Mouse (Mus musculus): ENCODE measurements around the gene Nudt3. TPM values are rescaled to one million over a fixed set of nuclear protein-coding genes. Genes with fewer than 3 reads are reported as not detected.

Nudt3 gene
- total RNA-seq, 2 experiments from 2014 or later = 550 to 603 TPM

DNA sequence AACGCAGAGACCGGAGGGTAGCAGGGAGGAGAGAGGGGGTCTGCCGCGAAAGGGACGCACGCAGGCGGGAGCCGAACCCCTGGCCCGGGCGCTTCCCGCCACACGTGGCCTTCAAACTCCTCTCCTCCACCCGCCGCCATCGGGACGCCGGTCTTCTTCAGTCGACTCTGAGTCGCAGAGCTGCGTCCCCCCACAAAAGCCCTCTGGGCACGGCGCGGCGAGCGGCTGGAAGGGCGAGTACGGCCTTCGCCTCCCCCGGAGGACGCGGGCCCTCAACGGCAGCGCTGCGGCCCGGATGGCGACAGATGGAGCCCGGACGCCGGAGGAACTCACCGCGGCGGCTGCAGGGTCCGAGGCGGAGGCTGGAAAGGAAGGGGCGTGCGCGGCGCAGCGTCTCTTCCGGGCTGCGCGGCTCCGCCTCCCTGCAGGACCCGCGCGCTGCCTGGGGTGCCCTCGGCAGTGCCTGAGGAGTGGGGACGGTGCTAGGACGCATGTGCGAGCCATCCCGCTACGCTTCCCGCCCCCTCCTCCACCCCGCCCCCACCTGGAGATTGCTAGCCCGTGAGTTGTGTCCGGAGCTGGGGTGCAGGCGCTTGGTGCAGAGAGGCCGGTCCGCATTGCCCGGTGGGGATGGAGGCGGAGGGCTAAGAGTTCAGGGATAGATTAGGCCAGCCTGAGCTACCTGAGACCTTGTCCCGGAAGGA lies 11.7 kb upstream of the Nudt3 start, which contains the start of gene RPS10-NUDT3:
Gene RPS10-NUDT3, minus strand, starts transcription at position 352 of the 704 bp plus-strand sequence.
- intact Hi-C loops (cut with DNase I) = loop anchor here (5.0 kb wide), 2 partner anchors 52 to 127 kb away; no protein-coding TSS in a partner anchor
- Histone ChIP-seq H3K27ac (peak within 1 kb of the TSS; percentile 84), H3K4me3 (peak within 1 kb of the TSS; percentile 92)
- peak; percentile 90 to 91 for DNase-seq (ENCODE audit: extremely low spot score in 1 of 2, low spot score in 2 of 2)
- no peak; the same call in 1 of the 2 replicates for TF ChIP-seq CTCF (IDR thresholded peaks at IDR 0.05)

DNA sequence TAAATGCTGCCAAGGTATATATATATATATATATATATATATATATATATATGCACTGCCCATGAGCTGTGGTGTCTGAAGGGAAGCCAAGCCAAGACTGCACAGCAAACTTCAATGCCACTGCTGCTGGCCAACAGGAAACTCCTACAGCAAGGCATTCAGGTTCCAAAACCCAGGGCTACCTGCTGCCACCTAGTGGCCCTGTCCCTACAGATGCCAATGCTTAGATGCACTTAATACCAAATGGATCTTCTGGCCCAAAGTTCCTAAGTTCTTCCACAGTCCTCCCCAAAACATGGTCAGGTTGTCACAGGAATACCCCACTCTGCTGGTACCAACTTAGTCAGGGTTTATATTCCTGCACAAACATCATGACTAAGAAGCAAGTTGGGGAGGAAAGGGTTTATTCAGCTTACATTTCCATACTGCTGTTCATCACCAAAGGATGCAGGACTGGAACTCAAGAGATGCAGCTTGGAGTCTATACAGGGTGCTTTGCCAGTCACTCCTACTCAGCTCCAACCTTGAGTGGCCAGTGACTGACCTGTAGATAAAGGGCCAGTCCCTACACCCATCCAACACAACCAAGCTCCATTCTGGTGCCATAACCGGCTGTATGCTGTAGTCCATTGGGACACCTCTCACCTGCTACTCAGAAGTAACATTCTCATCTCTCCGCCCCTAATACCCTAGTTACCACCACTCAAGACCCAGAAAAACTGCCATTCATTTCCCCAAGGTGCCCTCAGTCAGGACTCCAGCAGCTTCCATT lies 6.1 kb upstream of the Nudt3 start:
- intact Hi-C loops (cut with DNase I) = loop anchor here (1.0 kb wide), 1 partner anchor 64 kb away; the partner anchor contains the start of gene AI413582
- Histone ChIP-seq H3K4me3 (no peak overlapping the region), H3K27ac (no peak overlapping the region)
- DNase-seq (ENCODE audit: extremely low spot score in 1 of 2, low spot score in 2 of 2) = peak; percentile 79 to 82
- peak; percentile 71 for TF ChIP-seq CTCF (IDR thresholded peaks at IDR 0.05)

DNA sequence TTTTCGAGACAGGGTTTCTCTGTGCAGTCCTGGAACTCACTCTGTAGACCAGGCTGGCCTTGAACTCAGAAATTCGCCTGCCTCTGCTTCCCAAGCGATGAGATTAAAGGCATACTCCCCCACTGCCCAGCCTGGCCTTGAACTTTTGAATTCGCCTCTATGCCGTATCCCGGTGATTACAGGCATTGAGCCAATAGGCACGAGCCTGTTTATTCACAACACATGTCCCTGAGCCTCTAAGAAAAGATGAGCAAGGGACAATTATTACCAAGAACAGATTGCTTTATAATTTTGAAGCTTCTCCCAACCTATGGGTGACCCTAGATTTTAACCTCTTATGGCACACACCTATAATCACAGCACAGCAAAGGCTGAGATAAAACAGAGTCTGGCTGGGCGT lies 5.1 kb upstream of the Nudt3 start:
- Histone ChIP-seq H3K27ac (no peak overlapping the region), H3K4me3 (no peak overlapping the region)
- DNase-seq (ENCODE audit: extremely low spot score in 1 of 2, low spot score in 2 of 2) = no peak
- no peak for TF ChIP-seq CTCF (IDR thresholded peaks at IDR 0.05)
- intact Hi-C loops (cut with DNase I) = no loop called here

DNA sequence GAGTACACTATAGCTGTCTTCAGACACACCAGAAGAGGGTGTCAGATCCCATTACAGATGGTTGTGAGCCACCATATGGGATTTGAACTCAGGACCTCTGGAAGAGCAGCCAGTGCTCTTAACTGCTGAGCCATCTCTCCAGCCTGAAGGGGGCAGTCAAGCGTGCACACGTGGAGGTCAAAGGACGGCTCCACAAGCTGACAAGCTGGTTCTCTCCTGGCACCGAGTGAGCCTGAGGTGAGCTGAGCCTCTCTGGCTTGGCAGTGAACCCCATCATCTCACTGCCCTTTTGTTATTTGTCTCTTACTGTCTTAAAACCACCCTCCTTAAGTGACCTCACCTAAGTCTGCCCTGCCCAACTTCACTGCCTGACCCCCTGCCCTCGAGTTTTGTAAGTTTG lies 4.2 kb upstream of the Nudt3 start:
- intact Hi-C loops (cut with DNase I) = no loop called here
- no peak; the same call in 1 of the 2 replicates for TF ChIP-seq CTCF (IDR thresholded peaks at IDR 0.05)
- H3K27ac ChIP-seq = no peak overlapping the region

DNA sequence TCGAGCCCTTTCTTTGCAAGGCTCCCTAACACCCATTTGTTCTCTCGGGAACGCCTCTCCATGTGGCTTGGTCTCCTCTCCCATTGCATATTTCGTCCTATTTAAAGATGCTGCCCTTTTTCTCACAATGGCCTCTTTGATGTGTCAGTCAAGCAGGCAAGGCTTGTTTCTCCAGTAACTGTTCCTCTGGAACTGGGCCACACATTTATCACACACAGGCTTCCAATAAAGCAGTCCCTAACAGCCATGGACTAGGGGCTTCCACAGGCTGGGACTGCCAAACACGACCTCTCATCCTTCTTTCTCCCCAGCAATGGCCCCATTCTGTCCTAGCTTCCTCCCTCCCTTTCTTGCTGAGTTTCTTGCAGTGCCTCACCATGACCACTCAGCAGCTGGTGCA lies 3.4 kb upstream of the Nudt3 start:
- TF ChIP-seq CTCF (IDR thresholded peaks at IDR 0.05) = no peak
- H3K27ac ChIP-seq = peak overlapping the region; percentile 34; the same call in 1 of the 2 replicates
- no peak overlapping the region for H3K4me3 ChIP-seq
- intact Hi-C loops (cut with DNase I) = no loop called here
- no peak for DNase-seq (ENCODE audit: extremely low spot score in 1 of 2, low spot score in 2 of 2)

More for the DNA sequence above, 4.2 kb upstream of the Nudt3 start:
- H3K4me3 ChIP-seq = no peak overlapping the region
- DNase-seq (ENCODE audit: extremely low spot score in 1 of 2, low spot score in 2 of 2) = no peak

DNA sequence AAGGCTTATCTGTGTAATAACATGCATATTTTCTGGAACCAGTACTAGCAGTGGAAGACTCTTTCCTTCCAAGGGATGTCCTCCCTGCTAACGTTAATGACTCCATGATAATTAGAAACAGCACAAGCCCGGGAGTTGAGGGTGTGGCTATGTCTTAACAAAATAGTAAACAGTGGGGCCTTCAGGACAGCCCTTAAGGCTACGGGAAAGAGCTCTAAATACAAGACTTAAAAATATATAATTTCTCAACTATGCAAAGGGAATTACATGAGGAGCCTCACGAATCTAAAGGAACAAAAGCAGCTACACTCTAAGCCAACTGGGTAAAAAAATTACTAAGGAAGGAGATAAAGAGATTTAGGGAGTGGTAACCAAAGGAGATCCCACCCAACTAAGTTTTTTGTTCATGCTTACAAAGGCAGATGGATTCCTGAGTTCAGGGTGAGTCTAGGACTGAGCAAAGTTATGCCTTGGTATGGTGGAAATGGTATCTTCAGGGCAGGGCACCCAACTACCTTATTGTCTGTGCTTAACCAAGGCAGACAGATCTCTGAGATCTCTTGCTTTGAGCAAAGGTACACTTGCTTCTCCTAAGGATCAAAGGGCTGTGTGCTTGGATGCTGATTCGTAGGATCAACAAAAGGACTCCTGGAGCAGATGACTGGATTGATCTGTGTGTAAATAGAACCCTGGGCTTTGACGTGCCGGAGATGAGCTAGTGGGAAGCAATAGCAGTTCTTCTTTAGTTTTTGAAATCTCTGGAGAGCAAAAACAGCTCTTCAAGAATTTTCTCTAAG lies 2.4 kb upstream of the Nudt3 start:
- Histone ChIP-seq H3K4me3 (no peak overlapping the region), H3K27ac (no peak overlapping the region)
- intact Hi-C loops (cut with DNase I) = no loop called here
- DNase-seq (ENCODE audit: extremely low spot score in 1 of 2, low spot score in 2 of 2) = no peak
- TF ChIP-seq CTCF (IDR thresholded peaks at IDR 0.05) = no peak

DNA sequence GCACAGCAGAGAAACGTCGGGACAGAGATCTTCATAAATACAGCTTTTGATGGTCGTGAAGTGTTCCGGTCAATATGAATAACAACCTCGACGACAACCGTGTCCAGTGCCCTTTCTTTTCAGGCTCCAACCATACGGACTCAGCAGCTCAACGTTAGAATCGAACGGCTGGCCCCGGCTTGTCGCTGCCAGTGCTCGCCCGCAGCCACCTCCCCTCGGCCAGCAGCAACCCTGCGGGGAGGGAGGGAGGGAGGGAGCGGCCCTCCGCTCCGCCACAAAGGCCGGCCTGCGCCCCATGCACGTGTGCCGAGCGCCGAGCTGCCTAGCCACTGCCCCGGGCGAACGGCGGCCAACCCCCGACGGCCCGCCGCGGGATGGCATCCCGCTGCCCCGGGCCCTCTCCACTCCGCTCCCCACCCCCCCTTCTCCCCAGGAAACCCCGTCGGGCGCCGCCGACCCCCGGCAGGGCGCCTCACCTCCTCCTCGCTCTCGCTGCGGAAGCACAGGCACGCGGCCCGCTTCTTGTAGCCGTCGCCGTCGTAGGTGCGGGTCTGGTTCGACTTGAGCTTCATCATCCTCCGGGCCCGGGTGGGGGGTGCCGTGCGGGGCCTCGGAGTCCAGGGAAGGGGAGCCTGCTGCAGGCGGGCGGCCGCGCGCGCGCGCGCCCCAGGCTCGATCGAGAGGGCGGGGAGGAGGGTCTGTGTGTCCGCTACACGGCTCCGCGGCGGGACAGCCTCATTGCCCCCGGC lies 510 bp downstream of the Nudt3 start:
- TF ChIP-seq CTCF (IDR thresholded peaks at IDR 0.05) = no peak
- intact Hi-C loops (cut with DNase I) = loop anchor here (2.0 kb wide), 1 partner anchor 58 kb away; the partner anchor contains the start of gene AI413582
- peak in 1 of 2 experiments; percentile 33 for DNase-seq (ENCODE audit: extremely low spot score in 1 of 2, low spot score in 2 of 2)

DNA sequence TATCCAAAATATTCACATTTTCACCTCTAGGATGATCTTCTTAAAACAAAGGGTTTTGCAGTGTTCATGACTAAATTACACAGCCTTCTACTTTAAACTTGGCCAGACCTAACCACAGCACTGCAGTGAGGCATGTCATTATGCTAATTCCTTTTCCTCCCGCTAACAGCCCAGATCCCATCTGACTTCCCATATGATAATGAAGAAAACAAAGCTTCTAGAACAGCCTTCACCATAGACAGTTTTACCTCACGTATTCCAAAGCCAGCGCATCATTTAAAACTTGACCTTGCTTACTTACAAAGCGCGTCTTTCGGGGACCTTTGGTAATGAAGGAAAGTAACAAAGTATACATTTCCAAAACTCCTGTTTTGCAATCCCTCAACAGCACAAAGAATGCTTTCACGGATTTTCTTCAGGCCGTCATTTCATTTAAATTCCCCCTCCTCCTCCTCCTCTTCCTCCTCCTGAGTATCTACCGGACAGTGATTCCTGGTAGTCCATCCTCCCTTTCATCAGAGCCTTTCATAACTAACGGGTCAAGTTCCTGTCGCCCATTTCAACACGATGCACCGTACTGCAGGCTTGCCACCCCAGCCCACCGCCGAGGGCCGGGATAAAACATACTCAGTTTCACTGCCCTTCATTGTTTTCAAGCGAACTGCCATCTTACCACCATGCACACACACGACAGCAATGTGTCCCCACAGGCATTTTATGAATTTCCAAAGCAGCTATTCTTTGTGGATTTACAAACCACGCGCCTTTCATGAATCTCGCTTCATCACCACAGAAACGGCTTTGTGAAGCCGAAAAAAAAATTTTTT lies 1.4 kb downstream of the Nudt3 start:
- no peak for DNase-seq (ENCODE audit: extremely low spot score in 1 of 2, low spot score in 2 of 2)
- intact Hi-C loops (cut with DNase I) = loop anchor here (2.0 kb wide), 1 partner anchor 57 kb away; the partner anchor contains the start of gene AI413582
- Histone ChIP-seq H3K27ac (peak overlapping the region; percentile 99), H3K4me3 (peak overlapping the region; percentile 73)
- TF ChIP-seq CTCF (IDR thresholded peaks at IDR 0.05) = no peak

More for the DNA sequence above, 510 bp downstream of the Nudt3 start:
- peak overlapping the region; percentile 99 for H3K27ac ChIP-seq
- H3K4me3 ChIP-seq = peak overlapping the region; percentile 73

DNA sequence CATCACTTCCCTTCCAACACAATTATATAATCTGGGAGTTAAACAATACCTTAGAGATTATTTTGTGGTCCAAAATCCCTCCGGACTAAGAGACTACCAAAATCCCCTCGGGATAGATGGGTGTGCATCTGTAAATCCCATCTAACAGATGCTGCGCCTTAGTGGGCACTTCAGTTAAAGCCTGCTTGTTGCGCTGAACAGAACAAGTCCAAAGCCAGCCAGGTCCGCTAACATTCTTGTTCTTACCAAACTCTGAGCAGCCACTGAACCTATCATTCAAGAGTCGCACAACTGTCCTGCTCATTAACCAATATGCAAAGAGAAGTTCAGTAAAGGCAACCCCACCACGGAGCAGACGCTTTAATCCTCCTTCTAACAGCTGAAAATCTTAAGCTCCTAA lies 2.1 kb downstream of the Nudt3 start:
- Histone ChIP-seq H3K27ac (peak overlapping the region; percentile 99), H3K4me3 (peak overlapping the region; percentile 73)
- DNase-seq (ENCODE audit: extremely low spot score in 1 of 2, low spot score in 2 of 2) = no peak
- intact Hi-C loops (cut with DNase I) = no loop called here
- no peak for TF ChIP-seq CTCF (IDR thresholded peaks at IDR 0.05)

DNA sequence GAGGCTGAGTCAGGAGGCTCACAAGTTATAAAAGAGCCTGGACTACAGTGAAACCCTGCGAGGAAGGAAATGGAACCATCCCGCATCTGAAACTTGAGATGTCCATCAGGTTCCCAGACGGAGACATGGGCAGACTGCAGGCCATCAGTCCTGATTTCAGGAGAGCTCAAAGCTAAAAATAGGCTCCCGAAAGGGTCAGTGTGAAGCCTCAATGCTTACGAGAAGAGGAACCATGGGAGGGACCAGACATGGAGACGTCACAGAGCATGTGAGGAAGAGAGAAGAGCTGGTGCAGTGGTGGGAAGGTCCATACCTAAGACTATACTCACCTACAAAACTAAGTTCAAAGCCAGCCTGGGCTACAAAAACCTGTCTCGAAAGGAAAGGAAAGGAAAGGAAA lies 7.9 kb downstream of the Nudt3 start:
- H3K4me3 ChIP-seq = no peak overlapping the region
- no peak for TF ChIP-seq CTCF (IDR thresholded peaks at IDR 0.05)
- no peak for DNase-seq (ENCODE audit: extremely low spot score in 1 of 2, low spot score in 2 of 2)
- no peak overlapping the region for H3K27ac ChIP-seq
- intact Hi-C loops (cut with DNase I) = no loop called here

Measured in left cerebral cortex, adult 2 months (tissue).